Mouse (Mus musculus): Measurements from ENCODE around the gene 4930407I10Rik. TPM values are rescaled to one million over a fixed set of nuclear protein-coding genes. Genes with fewer than 3 reads are reported as not detected.

The 4930407I10Rik gene
- polyA plus RNA-seq, 1 experiment from 2014 or later: not detected

DNA sequence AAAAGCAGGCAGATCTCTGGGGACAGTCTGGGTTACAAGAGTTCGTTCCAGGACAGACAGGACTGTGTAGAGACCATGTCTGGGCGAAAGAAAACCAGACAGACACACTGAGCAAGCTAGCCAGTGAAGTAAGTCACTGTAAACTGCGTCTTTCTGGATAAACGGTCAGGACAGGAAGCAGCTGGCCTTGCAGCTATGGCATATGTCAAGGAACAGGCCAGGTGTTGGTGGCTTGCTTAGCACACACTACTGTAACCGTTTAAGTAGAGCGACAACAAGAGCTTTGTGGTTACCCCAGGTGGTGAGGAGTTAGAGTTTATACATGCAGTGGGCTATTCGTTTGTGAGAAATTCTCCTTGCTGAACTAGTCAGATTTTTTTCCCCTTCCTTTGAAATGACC is 31.2 kb upstream of the 4930407I10Rik start:
- peaks cover 89% of the 10 kb centered on the region for H3K36me3 ChIP-seq
- 89% methylated on average over 7 of the region's 7 CpGs for WGBS

DNA sequence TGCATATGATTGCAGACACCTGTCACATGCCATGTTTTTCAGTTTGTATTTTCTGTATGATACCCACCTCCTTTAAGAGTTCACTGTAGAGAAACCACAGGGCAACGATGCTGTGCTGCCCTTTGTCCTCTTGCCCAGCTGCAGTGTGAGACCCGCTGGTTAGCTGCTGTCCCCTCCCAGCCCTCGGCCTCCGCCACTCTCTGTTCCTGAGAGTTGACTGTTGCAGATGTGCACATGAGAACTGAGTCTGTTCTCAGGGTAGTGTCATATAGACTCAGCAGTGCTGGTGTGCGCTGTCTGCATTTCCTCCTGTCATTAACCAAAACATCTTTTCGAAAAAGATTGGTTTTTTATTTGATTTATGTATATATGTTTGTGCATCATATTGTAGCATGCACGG is 26.6 kb upstream of the 4930407I10Rik start:
- H3K4me1 ChIP-seq: no peaks in the 10 kb centered on the region
- no peak overlapping the region for H3K27ac ChIP-seq (replicated peaks)
- no peak overlapping the region for H3K4me3 ChIP-seq (replicated peaks)
- WGBS: 91% methylated on average over 7 of the region's 7 CpGs
- ATAC-seq (ENCODE audit: low FRiP score): no peak
- H3K36me3 ChIP-seq: peaks cover 68% of the 10 kb centered on the region
- H3K9ac ChIP-seq (replicated peaks): no peak overlapping the region
- no peaks in the 10 kb centered on the region for H3K27me3 ChIP-seq (replicated peaks)
- no peak overlapping the region for H3K4me2 ChIP-seq
- no peaks in the 10 kb centered on the region for H3K9me3 ChIP-seq (replicated peaks)

More for the DNA sequence above, 31.2 kb upstream of the 4930407I10Rik start:
- Histone ChIP-seq H3K27me3 (replicated peaks) (no peaks in the 10 kb centered on the region), H3K9ac (replicated peaks) (no peak overlapping the region), H3K4me1 (no peaks in the 10 kb centered on the region), H3K4me2 (no peak overlapping the region), H3K4me3 (replicated peaks) (no peak overlapping the region), H3K9me3 (replicated peaks) (no peaks in the 10 kb centered on the region), H3K27ac (replicated peaks) (no peak overlapping the region)
- no peak for ATAC-seq (ENCODE audit: low FRiP score)

DNA sequence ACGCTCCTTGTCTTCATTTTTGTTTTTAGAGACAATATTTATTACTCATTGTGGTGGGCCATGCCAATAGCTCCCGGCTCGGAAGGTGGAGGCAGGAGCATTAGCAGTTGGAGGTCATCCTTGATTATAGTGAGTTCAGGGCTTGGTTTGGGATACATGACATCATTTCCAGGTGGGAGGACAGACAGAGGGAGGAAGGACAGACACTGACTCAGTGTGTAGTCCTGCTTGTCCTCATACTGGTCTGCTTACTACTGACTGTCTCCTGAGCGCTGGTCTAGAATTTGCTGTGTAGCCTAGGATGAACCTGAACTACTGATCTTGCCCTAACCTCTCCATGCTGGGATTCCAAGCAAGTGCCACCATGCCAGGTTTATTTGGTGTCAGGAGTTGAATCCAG is 25.2 kb upstream of the 4930407I10Rik start, which contains the start of gene Desi1:
Gene Desi1 (minus strand): TSS at position 101 of the 400 bp plus-strand sequence.
- ATAC-seq (ENCODE audit: low FRiP score): no peak
- WGBS: 89% methylated on average over 4 of the region's 4 CpGs
- no peaks in the 10 kb centered on the region for H3K27me3 ChIP-seq (replicated peaks)
- H3K27ac ChIP-seq (replicated peaks): no peak within 1 kb of the TSS
- no peak within 1 kb of the TSS for H3K4me3 ChIP-seq (replicated peaks)
- H3K36me3 ChIP-seq: peaks cover 69% of the 10 kb centered on the region
- no peak within 1 kb of the TSS for H3K4me2 ChIP-seq
- no peaks in the 10 kb centered on the region for H3K4me1 ChIP-seq
- H3K9ac ChIP-seq (replicated peaks): no peak within 1 kb of the TSS
- no peaks in the 10 kb centered on the region for H3K9me3 ChIP-seq (replicated peaks)

DNA sequence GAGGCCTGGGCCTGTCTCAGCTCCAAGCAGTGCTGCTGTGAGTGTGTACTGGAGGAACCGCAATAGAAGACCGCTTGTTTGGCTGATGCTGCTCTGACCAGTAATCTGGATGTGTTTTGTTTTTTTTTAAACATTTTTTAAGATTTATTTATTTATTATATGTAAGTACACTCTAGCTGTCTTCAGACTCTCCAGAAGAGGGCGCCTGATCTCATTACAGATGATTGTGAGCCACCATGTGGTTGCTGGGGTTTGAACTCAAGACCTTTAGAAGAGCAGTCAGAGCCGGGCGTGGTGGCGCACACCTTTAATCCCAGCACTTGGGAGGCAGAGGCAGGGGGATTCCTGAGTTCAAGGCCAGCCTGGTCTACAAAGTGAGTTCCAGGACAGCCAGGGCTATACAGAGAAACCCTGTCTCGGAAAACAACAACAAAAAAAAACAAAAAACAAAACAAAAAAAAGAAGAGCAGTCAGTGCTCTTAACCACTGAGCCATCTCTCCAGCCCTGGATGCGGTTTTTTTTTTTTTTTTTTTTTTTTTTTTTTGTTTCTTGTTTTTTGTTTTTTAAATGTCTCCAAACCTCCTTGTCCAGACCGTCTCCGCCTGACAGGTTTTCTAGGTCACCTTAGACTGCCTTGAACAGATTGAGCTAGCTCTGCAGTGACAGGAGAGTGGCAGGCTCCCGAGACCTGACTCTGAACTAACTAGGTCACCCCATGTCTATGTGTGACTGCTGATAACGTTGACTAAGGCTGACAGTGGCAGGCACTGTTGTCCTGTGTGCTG is 22.9 kb upstream of the 4930407I10Rik start:
- no peaks in the 10 kb centered on the region for H3K9me3 ChIP-seq (replicated peaks)
- no peak overlapping the region for H3K4me2 ChIP-seq
- no peaks in the 10 kb centered on the region for H3K27me3 ChIP-seq (replicated peaks)
- no peak overlapping the region for H3K27ac ChIP-seq (replicated peaks)
- peaks cover 67% of the 10 kb centered on the region for H3K36me3 ChIP-seq
- H3K4me1 ChIP-seq: no peaks in the 10 kb centered on the region
- WGBS: 87% methylated on average over 12 of the region's 12 CpGs
- H3K4me3 ChIP-seq (replicated peaks): no peak overlapping the region
- no peak for ATAC-seq (ENCODE audit: low FRiP score)
- no peak overlapping the region for H3K9ac ChIP-seq (replicated peaks)

DNA sequence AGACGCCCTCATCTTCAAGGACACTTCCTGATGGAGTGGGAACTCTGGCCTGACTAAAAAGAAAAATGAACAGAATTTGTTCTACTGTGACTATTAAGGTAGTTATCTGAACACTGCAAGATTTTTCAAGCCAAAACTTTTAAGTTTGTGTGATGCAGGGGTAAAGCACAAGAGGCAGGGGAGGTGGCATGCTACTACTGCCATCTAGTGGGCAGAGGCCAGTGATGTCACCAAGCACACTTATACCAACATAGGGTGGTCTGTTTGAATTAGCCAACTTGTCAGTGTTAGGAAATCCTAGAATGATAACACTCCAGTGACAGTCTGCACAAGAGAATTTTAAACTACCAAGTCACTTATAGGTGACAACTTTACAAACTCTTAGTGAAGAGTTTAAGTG is 18.3 kb upstream of the 4930407I10Rik start:
- Histone ChIP-seq H3K9me3 (replicated peaks) (no peaks in the 10 kb centered on the region), H3K27me3 (replicated peaks) (no peaks in the 10 kb centered on the region), H3K27ac (replicated peaks) (no peak overlapping the region), H3K9ac (replicated peaks) (no peak overlapping the region), H3K4me1 (peaks cover 10% of the 10 kb centered on the region), H3K4me3 (replicated peaks) (no peak overlapping the region), H3K4me2 (no peak overlapping the region), H3K36me3 (peaks cover 56% of the 10 kb centered on the region)
- ATAC-seq (ENCODE audit: low FRiP score): no peak
- WGBS: 100% methylated on average over 1 of the region's 1 CpGs

DNA sequence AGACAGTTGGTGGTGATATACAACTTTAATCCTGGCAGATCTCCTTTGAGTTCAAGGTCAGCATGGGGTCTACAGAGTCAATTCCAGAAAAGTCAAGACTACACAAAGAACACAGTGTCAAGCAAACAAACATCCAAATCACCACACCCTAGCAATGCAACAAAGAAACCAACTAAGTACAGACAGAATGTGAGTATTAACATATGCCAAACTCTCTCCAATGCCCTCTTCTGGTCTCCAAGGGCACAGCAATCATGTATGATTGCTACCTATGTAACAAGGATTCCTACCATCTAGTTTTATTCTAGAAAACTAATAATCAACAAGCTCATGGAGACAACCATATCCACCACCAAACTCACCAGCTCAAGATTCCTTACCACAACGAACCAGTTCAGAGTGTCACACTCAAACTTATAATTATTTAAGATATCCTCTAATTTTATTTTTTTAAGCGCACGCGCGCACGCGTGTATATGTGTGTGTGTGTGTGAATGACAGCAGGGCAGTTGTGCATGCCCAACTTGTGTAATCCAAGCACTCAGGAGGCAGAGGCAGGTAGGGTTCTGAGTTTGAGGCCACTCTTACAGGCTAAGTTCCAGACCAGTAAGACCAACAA is 14.7 kb upstream of the 4930407I10Rik start:
- Histone ChIP-seq H3K4me3 (replicated peaks) (no peak overlapping the region), H3K4me1 (peaks cover 27% of the 10 kb centered on the region), H3K9ac (replicated peaks) (no peak overlapping the region), H3K27me3 (replicated peaks) (no peaks in the 10 kb centered on the region), H3K9me3 (replicated peaks) (no peaks in the 10 kb centered on the region), H3K4me2 (no peak overlapping the region), H3K27ac (replicated peaks) (no peak overlapping the region), H3K36me3 (peaks cover 28% of the 10 kb centered on the region)
- ATAC-seq (ENCODE audit: low FRiP score): no peak
- WGBS: 97% methylated on average over 7 of the region's 7 CpGs

DNA sequence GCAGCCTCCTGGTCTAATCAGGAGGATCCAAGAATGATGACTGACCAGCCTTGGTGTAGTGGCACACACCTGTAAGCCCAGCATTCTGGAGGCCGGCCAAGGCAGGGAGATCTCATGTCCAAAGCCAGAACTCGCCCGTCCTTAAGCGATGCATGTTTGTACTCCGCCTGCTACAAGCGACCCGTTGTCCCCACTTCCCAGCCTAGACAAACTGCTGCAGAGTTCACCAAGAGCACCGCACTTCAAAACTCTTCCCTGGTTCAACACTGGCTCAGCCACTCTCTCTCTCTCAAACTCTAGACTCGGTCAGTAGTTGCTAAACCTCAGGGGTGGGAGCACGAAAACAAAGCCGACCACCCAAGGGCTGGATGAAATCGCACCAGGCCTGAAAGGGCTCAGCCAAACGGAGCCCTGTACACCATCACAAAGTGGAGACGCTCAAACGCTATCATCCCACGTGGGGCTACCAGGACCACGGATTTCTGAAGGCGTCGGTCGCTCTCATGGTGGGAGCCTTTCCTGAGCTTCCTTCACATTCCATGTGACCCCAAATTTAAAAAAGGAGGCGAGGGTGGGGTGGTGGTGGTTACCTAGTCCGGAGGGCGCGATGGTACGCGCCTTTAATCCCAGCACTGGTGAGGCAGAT is 12.6 kb upstream of the 4930407I10Rik start:
- H3K9ac ChIP-seq (replicated peaks): peak overlapping the region; percentile 90
- WGBS: 6% methylated on average over 26 of the region's 26 CpGs
- H3K4me3 ChIP-seq (replicated peaks): peak overlapping the region; percentile 100
- no peak overlapping the region for H3K27ac ChIP-seq (replicated peaks)
- H3K36me3 ChIP-seq: peaks cover 13% of the 10 kb centered on the region
- H3K4me1 ChIP-seq: peaks cover 27% of the 10 kb centered on the region
- no peaks in the 10 kb centered on the region for H3K27me3 ChIP-seq (replicated peaks)
- no peaks in the 10 kb centered on the region for H3K9me3 ChIP-seq (replicated peaks)
- 0 out of 2 replicates have a peak, but pooled peaks have one; percentile 30 for ATAC-seq (ENCODE audit: low FRiP score)
- H3K4me2 ChIP-seq: peak overlapping the region; percentile 92

DNA sequence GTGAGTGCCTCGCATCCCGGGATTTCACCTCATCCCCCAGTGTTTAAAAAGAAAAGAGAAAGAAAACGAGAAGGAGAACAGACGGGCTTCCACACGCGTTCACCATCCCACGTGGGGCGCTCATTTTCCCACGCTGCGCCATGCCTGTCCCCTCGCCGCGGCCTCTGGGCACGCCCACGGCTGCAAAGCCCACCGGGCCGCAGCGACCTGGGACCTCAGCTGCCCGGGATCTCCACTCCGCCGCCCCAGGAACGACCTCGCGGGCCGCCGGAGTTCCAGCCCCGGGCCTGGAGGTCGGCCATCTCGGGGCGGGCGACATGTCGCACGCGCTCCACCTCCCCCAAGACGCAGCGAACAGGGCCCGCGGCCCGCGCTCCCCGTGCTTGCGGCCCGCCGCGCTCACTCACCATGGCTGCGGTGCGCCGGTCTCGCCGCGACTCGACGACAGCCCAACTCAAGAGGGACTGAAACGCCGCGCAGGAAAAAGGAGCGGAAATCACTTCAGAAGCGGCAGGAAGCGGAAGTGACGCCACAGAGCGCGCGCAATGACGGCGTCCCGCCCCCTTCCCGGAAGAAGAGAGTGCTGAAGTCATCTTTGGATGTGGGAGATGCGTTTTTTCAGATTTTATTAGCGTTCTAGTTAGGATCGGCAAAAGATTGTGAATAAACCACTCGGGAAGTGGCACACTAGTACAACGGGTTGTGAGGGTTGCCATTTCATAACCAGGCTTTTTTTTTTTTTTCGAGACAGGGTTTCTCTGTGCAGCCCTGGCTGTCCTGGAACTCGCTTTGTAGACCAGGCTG is 11.7 kb upstream of the 4930407I10Rik start, which contains the start of gene Snu13:
Gene Snu13 (minus strand): TSS at position 519 of the 804 bp plus-strand sequence.
- Histone ChIP-seq H3K27me3 (replicated peaks) (no peaks in the 10 kb centered on the region), H3K9me3 (replicated peaks) (no peaks in the 10 kb centered on the region), H3K4me2 (peak within 1 kb of the TSS; percentile 92), H3K9ac (replicated peaks) (peak within 1 kb of the TSS; percentile 90), H3K27ac (replicated peaks) (peak within 1 kb of the TSS; percentile 91), H3K4me1 (peaks cover 27% of the 10 kb centered on the region), H3K36me3 (peaks cover 12% of the 10 kb centered on the region), H3K4me3 (replicated peaks) (peak within 1 kb of the TSS; percentile 100)
- 1% methylated on average over 71 of the region's 74 CpGs for WGBS
- peak; percentile 89 for ATAC-seq (ENCODE audit: low FRiP score)

DNA sequence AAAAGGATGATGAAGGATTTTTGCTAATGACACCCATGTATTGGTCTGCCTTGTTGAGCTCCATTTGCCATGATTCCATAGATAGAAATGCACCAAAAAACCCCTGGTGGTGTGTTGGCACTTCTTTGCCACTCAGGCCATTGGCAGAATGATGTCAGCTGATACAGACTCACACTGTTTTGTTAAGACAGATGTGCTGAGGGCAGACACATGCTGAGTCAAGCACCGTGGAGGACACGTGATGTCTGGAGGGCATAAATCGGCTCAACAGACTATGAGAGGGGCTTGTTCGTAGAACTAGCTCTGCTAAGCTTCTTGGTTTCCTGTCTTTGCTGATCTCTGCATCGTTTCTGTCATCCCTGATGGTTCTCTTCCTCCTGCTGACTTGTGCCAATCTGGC is 6.4 kb upstream of the 4930407I10Rik start:
- Histone ChIP-seq H3K27me3 (replicated peaks) (no peaks in the 10 kb centered on the region), H3K4me1 (peaks cover 6% of the 10 kb centered on the region), H3K4me2 (no peak overlapping the region), H3K9ac (replicated peaks) (no peak overlapping the region), H3K9me3 (replicated peaks) (no peaks in the 10 kb centered on the region), H3K4me3 (replicated peaks) (no peak overlapping the region), H3K36me3 (no peaks in the 10 kb centered on the region), H3K27ac (replicated peaks) (no peak overlapping the region)
- no peak for ATAC-seq (ENCODE audit: low FRiP score)
- 72% methylated on average over 5 of the region's 5 CpGs for WGBS

DNA sequence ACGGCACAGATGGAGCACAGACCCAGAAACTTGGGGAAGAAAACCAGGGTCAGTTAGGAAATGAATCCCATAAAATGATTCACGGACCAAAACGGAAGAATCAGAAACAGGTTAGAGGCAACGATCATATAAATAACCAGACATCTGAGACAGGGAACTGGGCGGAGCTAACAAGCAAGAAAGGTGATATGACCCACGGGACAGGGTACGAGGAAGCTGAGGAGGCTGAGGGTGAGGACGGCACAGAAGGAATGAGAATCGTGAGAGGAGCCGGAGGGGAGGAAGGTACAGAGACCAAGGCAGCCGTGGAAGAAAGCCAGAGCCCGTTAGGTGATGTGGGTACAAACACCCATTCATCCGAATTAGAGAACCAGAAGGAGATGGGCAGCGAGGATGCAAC is 5.0 kb downstream of the 4930407I10Rik start:
- H3K9me3 ChIP-seq (replicated peaks): no peaks in the 10 kb centered on the region
- H3K4me3 ChIP-seq (replicated peaks): no peak overlapping the region
- no peak overlapping the region for H3K9ac ChIP-seq (replicated peaks)
- no peak overlapping the region for H3K4me2 ChIP-seq
- H3K27me3 ChIP-seq (replicated peaks): peaks cover 24% of the 10 kb centered on the region
- no peaks in the 10 kb centered on the region for H3K4me1 ChIP-seq
- H3K36me3 ChIP-seq: no peaks in the 10 kb centered on the region
- 77% methylated on average over 14 of the region's 14 CpGs for WGBS
- ATAC-seq (ENCODE audit: low FRiP score): no peak
- H3K27ac ChIP-seq (replicated peaks): no peak overlapping the region

DNA sequence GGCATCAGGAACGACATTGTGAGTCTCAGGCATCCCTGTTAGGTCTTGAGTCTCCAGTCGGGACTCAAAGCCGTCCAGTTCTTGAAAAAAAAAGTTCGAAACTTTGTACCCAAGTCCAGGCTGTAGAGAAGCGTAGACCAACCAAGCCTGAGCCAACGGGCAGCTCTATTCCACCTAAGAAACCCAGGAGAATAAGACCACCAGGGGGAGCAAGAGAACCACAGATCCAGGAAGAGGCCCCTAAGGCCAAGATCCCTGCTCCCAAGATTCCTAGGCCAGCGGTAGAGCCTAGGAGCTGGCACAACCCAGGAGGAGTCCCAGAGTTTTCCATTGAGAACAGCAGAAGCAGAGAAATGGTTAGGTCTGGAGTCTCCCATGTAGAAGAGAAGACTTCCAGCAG is 6.6 kb downstream of the 4930407I10Rik start:
- Histone ChIP-seq H3K9me3 (replicated peaks) (no peaks in the 10 kb centered on the region), H3K4me2 (no peak overlapping the region), H3K36me3 (no peaks in the 10 kb centered on the region), H3K4me1 (0 out of 2 replicates have a peak, but pooled peaks cover 5% of the 10 kb centered on the region), H3K27ac (replicated peaks) (no peak overlapping the region), H3K4me3 (replicated peaks) (no peak overlapping the region), H3K9ac (replicated peaks) (no peak overlapping the region), H3K27me3 (replicated peaks) (peaks cover 40% of the 10 kb centered on the region)
- WGBS: 18% methylated on average over 7 of the region's 7 CpGs
- ATAC-seq (ENCODE audit: low FRiP score): no peak
